Mouse (Mus musculus): Measurements from ENCODE around the gene Orai1.
"Not testable (repeated sequence)": the region's sequence is repeated elsewhere in the genome, so short reads cannot be mapped to it uniquely, and the experiment has no call there.

Orai1 gene

DNA sequence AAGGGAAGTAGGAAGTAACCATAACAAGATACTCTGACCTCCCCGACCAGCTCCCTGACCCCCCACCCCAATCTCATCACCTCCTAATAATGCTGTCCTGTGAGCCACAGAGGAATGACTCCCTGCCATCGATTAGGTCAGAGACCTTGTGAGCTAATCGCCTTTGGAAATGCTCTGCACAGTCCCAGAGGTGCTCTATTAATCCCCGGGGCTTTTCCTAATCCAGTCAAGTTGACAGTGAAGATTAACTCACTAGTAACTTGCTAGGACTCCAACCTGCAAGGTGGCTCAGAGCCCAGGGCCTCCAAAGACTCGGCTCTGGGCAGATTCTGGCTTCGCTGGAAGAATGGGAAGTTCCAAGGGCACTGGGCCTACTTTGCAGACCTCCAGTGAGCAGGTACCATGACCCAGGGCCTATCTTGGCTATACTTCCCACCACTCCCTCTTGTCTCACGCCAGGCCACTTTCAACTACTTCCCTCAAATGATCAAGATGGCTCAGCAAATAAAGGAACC lies 18.8 kb downstream of the Orai1 start:
- no peak for DNase-seq (ENCODE audit: low spot score)

DNA sequence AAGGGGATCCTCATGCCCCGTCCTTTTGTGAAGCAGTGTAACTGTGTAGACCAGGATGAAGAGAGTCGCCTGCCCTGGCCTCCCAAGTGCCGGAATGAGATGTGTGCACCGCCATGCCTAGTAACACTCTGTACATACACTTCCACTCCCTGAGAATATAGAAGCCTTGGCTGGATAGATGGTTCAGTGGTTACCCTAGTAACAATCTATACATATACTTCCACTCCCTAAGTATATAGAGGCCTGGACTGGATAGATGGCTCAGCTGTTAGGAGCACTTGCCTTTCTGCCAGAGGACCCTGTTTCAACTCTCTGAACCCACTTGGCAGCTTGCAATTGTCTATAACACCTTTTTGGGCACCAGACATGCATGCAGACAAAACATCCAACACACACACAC lies 20.2 kb downstream of the Orai1 start:
- DNase-seq (ENCODE audit: low spot score): no peak

DNA sequence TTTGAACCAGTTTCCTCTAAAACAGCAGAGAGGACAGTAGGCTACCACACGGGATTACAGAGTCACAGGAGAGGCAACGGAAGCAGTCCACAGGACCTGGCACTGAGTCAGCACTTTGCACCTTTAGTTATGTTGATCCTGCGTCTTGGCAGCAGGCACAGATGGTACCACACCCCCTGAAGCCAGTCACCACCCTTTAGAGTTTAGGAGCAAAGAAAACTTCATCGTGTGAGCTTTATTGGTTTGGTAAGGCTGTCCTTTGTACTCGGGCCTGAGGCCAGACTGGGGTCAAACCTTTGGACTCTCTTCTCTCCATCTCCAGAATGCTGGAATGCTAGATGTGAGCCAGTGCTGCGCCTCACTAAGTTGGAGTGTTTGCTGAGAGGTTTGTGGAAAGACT lies 20.7 kb downstream of the Orai1 start:
- peak; percentile 53 for DNase-seq (ENCODE audit: low spot score)

DNA sequence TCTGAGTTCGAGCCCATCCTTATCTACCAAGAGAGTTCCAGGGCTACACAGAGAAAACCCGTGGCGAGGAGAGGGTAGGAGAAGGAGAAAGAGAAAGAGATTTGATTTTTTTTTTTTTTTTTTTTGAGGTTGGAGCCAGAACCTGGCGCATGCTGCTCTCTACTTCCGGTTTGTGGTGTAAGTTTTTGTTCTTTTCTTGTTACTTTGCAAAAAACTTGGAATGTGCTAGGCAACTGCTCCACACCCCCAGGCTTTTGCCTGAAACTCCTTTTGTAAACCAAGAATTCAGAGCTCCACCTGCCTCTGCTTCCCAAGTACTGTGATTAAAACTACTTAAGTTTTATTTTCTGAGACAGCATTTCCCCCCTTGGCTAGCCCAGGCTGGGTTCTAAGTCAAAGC lies 23.2 kb downstream of the Orai1 start:
- DNase-seq (ENCODE audit: low spot score): no peak

DNA sequence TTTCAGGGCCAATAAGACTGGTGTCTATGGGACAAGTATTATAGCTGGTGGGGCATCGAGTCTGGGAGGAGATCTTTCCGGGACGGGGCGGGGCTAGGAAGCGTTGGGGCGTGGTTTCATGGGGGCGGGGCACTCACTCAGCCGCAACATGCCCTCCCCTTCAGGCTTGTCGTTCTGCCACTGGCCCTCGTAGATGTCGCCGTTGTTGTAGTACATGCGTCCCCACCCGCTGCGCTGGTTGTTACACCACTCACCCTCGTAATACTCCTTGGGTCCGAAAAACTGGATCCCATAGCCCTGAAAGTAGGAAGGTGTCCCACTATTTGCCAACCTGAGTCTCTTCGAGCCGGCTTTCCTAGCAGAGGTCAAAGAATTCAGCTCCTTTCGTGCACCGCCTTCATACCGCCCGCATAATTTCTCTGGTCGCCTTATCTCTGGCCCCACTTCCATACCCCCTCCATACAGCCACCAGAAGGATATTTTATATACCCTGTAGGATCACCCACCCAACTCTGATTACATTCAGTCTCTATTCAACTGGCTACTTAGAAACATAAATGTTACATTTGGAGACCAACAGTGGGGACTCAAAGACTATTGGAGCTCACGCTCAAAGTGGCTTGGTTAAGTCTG lies 24.4 kb downstream of the Orai1 start:
- peak; percentile 76 for DNase-seq (ENCODE audit: low spot score)

DNA sequence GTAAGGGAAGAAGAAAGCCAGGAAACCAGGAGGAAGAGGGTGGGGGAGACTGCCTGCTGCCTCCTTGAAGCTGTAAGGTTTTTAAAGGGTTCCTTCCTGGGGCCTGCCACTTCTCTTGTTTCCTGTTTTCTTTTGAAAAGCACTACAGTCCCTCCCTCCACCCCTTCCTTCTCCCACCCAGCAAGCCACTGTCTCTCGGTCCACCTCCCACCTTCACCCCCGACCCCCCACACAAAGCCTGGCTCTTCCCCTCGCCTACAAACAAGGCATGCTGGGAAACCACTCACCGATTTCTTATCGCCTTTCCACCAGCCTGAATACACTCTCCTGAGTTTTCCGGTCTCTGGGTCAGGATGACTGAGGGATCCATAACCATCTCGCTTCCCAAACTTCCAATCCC lies 25.9 kb downstream of the Orai1 start:
- no peak for DNase-seq (ENCODE audit: low spot score)

DNA sequence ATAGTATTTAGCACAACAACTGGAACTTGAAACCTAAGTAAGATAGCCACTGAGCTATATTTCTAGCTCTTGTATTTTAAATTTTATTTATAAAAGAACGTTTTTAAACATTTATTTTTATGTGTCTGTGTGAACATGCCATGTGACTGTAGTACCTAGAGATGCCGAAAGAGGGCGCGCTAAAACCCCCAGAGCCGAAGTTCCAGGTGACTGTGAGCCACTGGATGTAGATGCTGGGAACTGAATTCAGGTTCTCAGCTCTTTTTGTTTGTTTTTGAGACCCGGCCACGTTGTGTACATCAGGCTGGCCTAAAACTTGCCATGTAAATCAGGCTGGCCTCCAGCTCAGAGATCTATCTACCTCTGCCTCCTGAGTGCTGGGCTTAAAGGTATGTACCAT lies 29.0 kb downstream of the Orai1 start:
- peak; percentile 43 for DNase-seq (ENCODE audit: low spot score)

DNA sequence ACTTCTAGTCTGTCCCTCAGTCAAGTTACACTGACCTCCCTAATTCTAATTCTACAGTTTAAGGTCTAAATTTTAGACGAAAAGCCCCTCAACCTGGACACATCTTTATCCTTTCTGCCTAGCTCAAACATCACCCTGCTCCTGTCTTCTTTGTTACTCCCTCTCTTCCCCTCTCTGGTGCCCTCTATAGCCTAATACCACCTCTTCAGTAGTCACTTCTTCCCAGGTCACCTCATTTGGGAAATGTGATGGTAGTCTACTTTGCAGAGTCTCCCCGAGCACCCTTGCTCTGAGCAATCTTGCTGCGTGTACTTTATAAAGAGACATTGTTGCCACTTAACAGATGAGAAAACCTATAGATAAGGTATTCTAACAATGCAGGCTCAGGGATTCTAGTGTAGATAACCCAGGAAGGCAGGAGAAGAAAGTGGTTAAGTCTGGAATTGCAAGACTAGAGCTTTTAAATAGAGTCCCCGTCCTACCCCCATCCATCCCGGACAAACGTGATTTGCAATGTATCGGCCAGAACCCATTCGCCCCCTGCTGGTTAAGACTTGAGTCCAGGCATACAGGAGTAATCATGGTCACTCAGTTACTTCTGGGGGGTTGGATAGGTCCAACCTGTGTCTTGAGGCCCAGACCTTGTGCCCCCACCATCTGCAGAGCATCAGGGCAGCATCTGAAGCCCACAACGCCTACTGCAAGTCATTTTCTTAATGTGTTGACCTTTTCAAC lies 30.9 kb downstream of the Orai1 start:
- DNase-seq (ENCODE audit: low spot score): no peak

DNA sequence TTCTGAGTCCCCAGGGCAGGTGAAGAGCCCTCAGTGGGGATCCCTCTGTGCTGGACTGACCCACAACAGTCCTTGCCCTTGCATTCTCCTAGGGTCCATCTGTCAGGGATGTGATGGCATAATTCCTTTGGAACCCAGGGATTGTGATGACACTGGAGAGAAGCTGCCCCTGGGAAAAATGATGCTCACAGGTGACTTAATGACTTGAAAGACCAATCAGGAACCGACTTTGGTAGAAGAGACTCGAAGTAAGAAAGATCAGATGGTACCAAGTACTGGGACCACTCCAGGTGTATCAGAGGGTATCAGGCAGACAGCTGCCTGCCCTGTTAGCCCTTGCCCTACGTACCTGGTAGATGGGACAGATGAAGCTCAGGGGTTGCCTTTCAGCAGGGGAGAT lies 32.0 kb downstream of the Orai1 start, which contains the start of gene Morn3:
Gene Morn3, minus strand, starts transcription at position 101 of the 400 bp plus-strand sequence.
- no peak for DNase-seq (ENCODE audit: low spot score)

DNA sequence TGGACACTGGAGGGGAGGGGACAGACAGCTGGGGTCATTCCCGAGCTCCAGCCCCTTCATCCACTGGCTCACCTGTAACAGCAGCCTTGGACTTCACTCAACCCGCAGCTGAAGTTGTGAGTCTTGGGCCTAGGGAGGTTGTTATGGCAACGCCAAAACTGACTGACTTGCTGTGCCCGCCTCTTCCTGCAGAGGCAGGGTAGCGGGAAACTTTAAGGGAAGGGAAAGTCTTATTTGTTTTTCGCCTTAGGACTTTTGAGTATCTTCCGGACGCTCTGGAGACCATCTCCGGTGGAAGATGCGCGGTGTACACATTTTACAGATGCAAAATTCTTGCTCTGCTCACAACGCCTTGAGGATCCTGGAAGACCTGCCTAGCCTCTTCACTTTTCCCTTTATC lies 34.4 kb downstream of the Orai1 start:
- no peak for DNase-seq (ENCODE audit: low spot score)

DNA sequence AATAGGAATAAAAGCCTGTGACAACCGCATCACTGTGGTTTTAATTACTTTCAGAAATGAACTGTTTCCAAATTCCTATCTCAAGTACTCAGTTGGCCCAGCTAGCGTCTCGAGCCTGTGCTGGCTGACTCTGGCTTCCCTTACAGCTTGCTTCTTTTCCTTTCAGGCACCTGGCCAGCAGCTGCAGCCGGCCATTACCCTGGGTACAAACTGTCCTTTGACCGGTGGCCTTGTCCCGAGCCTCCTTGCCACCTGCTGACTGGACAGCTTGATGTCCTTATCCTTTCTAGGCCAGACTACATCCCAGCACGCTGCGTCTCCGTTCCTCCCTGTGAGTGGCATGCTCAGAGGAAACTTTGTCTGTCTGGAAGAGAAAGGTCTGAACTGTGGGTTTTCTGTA lies 36.0 kb downstream of the Orai1 start:
- DNase-seq (ENCODE audit: low spot score): no peak

DNA sequence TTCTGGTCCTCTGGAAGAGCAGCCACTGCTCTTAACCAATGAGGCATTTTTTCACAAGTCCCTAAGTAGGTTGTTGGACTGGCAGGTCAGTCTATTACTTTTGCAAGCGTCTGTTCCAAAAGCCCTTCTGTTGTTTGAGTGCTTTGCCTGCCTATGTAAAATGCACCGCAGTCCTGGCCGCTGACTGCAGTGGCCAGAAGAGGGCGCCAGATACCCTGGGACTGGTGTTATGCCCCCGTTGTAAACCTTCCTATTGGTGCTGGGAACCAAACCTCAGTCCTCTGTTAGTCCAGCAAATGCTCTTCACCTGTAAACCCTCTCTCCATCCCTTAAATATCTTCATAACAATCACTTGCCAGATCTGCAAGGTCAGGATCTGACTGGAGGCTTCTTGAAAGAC lies 36.9 kb downstream of the Orai1 start:
- no peak for DNase-seq (ENCODE audit: low spot score)

DNA sequence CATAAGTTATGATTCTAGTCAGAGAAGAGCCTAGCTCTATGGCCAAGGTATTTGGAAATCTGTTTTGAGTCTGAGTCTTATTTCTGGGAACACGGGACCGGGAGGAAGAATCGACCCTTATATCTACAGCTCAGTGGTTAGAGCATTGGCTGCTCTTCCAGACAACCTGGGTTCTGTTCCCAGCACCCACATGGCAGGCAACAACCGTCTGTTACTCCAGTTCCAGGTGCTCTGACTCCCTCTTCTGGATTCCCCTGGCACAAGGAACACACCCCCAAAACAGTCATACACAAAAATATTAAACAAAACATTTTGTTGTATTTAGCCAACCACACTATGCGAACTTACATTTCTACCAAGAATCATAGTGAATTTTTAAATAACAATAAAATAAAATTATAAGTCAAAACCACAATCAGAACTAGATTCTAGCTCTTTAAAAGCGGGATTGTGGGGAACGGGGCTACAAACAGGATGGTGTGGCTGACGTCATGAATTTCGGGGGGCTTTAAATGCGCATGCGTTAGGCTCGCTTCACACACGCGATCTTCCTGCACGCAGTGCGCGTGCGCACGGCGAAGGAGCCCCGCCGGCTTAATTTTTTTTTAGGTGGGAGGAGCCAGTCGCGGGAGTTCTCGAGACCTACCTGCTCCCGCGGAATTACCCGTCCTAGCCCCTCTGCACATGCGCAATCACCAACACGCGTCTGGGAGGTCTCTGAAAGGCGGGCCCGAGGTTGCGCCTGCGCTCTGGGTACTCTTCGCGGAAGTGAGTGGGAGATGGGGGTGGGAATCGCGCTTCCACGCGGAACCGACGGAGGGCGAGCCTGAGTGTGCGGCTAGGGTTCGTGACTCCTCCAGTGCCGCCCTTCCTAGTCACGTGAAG lies 42.7 kb downstream of the Orai1 start:
- peak; percentile 97 for DNase-seq (ENCODE audit: low spot score)

DNA sequence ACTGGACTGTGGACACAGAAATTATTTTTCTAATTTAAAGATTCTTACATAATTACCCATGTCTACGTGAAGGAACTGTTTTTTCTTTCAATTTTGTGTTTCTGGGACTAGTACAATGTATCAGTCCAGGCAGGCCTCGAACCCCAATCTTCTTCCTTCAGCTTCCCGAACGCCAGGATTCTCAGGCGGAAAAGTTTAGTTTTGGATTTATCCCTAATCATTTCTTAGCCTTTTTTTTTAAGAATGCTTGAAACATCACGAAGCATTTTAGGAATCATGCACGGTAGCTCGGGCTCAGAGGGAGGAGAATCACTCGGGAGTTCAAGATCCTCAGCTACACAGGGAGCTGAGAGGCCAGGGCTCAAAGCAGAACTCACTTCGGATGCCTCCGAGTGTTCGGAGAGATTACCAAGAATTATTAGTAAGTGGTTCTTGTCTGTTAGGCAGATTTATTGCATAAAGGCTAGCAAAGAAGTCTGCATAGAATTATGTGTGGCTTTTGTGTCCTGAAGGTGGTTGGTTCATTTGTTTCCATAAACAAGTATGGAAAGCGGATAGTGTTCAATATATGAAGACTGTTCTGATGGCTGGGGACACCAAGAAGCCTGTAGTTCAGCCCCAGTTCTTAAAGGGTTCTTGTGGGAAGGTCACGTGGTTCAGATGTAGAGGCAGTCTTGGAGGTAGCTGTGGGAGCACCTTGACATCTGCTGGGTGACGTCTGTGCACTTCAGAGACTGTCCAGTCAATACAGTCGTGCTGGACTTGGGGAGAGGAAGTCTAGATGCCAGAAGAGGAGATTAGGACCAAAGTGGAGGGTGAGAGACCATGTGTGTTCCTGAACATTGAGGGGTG lies 43.6 kb downstream of the Orai1 start:
- no peak for DNase-seq (ENCODE audit: low spot score)

DNA sequence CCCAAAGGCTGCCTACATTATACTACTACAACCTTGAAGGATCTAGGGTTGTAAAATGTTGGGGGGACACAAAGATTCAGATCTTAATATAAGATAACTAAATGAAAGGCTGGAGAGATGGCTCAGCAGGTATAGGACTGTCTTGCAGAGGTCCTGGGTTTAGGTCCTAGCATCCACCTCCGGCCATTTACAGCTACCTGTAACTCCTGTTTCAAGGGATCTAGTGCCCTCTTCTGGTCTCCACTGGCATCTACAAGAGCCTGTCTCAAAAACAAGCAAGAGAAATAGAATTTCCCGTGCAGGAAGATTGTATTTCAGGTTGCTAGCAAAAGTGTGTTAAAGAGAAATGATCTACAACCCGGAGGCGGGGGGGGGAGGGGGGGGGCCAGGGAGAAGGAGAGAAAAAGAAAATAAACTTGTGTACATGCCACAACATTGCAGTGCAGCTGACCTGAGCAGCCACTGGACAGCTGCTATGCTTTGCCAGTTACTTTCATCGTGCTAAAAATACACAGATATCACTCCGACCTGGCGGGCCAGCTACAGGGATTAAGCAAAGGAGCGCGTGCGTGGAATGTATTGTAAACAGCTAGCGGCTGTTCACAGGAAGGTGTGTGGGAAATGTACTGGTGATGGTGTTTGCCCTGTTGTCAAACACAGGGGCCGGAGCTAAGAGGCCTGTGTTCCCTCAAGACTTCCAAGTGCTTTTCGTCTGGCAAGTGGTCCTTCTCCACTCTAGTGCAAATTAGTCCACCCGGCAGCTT lies 45.1 kb downstream of the Orai1 start:
- DNase-seq (ENCODE audit: low spot score): peak; percentile 27

DNA sequence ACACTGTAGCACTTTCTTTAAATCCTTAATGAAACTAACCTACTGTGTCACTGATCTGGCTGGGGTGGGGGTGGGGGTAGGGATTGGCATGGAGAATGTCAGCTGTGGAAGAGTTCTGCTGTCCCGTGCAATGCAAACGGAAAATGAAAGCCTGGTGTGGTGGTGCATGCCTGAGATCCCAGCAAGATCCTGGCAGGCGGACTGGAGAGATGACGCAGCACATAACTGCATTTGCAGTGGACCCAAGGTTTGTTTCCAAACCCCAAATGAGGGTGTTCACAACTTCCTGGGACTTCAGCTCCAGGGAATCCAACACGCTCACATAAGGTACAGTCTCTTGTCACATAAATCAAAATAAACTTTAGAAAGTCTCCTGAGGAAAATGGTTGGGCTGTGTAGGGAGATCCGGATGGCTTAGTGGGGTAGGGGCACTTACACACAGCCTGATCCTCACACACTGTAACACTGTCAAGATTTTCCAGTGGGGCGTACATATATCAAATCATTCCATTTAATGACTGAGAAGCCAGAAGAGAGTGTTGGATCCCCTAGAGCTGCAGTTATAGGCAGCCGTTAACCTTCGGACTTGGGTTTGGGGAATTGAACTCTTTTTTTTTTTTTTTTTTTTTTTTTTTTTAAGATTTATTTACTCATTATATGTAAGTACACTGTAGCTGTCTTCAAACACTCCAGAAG lies 46.0 kb downstream of the Orai1 start:
- DNase-seq (ENCODE audit: low spot score): no peak

DNA sequence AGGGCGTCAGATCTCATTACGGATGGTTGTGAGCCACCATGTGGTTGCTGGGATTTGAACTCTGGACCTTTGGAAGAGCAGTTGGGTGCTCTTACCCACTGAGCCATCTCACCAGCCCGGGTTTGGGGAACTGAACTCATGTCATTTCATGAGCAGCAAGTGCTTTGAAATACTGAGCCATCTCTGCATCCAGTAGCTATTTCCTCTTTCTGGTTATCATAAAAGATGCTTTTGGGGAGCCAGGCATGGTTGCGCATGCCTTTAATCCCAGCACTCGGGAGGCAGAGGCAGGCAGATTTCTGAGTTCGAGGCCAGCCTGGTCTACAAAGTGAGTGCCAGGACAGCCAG lies 46.5 kb downstream of the Orai1 start:
- not testable (repeated sequence) for DNase-seq (ENCODE audit: low spot score)

DNA sequence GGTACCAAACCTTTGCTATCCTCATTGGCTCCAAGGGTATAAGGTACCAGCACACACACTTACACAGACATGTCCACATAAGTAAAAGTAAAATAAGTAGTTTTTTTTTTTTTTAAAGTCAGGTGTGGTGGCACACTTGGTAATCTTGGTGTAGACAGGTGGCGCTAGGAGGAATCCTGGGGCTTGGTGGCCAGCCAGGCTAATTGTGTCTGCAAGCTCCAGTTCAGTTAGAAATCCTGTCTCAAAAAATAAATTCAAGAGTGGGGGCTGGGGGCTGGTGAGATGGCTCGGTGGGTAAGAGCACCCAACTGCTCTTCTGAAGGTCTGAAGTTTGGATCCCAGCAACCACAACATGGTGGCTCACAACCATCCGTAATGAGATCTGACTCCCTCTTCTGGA lies 48.3 kb downstream of the Orai1 start:
- DNase-seq (ENCODE audit: low spot score): no peak

DNA sequence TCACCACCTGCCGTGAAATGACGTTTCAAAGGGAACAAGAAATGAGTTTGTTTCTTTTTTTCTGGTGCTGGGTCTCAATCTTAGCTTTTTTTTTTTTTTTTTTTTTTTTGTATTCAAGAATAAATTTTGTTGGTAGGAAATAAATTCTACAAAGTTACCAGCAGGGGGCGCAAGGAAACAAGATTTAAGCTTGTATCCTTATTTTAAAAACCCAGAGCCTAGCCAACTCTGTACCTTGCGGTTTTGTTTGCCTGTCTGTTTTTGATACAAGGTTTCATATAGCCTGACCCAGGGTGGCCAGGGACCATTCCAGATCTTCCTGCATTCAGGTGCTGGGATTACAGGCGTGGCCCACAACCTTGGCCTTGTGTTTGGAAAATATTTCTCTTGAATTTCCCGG lies 49.3 kb downstream of the Orai1 start:
- DNase-seq (ENCODE audit: low spot score): peak; percentile 48

DNA sequence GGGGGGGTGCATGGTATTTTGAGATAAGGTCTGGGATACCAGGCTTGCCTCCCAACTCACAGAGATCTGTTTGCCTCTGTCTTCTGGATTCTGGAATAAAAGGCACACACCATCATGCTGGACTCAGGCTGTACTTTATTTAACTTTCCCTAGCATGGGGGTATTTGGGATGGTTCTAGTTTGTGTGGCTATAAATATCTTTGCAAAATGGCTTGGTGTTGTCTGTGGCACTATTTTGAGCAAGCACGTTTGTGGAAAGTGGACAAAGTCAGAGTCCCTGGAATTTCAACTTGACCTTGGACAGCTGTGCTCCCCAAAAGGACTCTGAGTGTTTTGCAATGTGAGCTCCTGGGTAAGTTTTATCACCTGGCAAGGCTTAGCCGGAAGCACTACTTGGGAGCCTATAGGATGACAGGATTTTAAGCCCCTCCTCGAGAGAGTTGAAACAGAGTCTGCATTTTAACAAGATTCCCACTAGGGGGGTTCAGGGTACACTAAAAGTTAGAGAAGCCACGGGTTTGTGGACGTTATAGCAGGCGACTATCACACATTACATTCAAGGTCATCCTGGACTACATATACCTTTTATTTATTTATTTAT lies 52.6 kb downstream of the Orai1 start:
- DNase-seq (ENCODE audit: low spot score): no peak
